Mouse (Mus musculus) adrenal gland, postnatal 14 days (tissue): ENCODE measurements around the gene Kcnj14. TPM values are rescaled to one million over a fixed set of nuclear protein-coding genes. Genes with fewer than 3 reads are reported as not detected.

Experiments used
- total RNA-seq: library from RNA; stranded (reverse); gene quantifications from 2 replicates; pipeline ENCODE4 v1.2.3, GENCODE M21; 2021

Gene Kcnj14
- total RNA-seq, 1 experiment from 2014 or later, result 0.48 TPM

Other genes with a start within 250 kb of the Kcnj14 start
- gene Fgf21, start 209.3 kb downstream of the Kcnj14 start, total RNA-seq, result 0.37 TPM in 1 of 2 replicates, not detected in the other
- gene Fut1, start 207.5 kb downstream of the Kcnj14 start, total RNA-seq, result 0.11 TPM in 1 of 2 replicates, not detected in the other
- gene Izumo1, start 203.0 kb downstream of the Kcnj14 start, total RNA-seq, result 0.56 and 0.82 TPM in 2 replicates
- 33.0 and 35.4 TPM in 2 replicates for gene Rasip1, start 197.3 kb downstream of the Kcnj14 start, total RNA-seq
- gene Mamstr, start 184.8 kb downstream of the Kcnj14 start, total RNA-seq, result 4.9 and 8.5 TPM in 2 replicates
- gene Fut2, start 158.4 kb downstream of the Kcnj14 start, total RNA-seq, result 0.11 TPM in 1 of 2 replicates, not detected in the other
- gene Ntn5, start 140.8 kb downstream of the Kcnj14 start, total RNA-seq, result 0.26 TPM in 1 of 2 replicates, not detected in the other
- gene Sec1, start 130.4 kb downstream of the Kcnj14 start, total RNA-seq, result 0.22 and 0.41 TPM in 2 replicates
- 10.5 and 16.9 TPM in 2 replicates for gene Car11, start 124.9 kb downstream of the Kcnj14 start, total RNA-seq
- 31.2 and 46.3 TPM in 2 replicates for gene Dbp, start 119.7 kb downstream of the Kcnj14 start, total RNA-seq
- gene Rpl18, start 109.3 kb downstream of the Kcnj14 start, total RNA-seq, result 927 and 1,052 TPM in 2 replicates
- gene Sphk2, start 106.8 kb downstream of the Kcnj14 start, total RNA-seq, result 32.3 and 34.4 TPM in 2 replicates
- gene Fam83e, start 103.6 kb downstream of the Kcnj14 start, total RNA-seq, result 0.45 and 0.74 TPM in 2 replicates
- gene Spaca4, start 99.0 kb downstream of the Kcnj14 start, total RNA-seq, result not detected in 2 replicates
- 7.5 and 9.9 TPM in 2 replicates for gene Lmtk3, start 41.0 kb downstream of the Kcnj14 start, total RNA-seq
- gene Sult2b1, start 40.1 kb downstream of the Kcnj14 start, total RNA-seq, result 0.52 and 1.0 TPM in 2 replicates
- gene Cyth2, start 10.2 kb downstream of the Kcnj14 start, total RNA-seq, result 97.5 and 114 TPM in 2 replicates
- 28.0 and 29.9 TPM in 2 replicates for gene Grwd1, start 6.2 kb upstream of the Kcnj14 start, total RNA-seq
- 123 and 135 TPM in 2 replicates for gene Kdelr1, start 48.0 kb upstream of the Kcnj14 start, total RNA-seq
- 0.93 and 1.2 TPM in 2 replicates for gene Grin2d, start 53.6 kb upstream of the Kcnj14 start, total RNA-seq
- gene Syngr4, start 71.9 kb upstream of the Kcnj14 start, total RNA-seq, result 0.59 TPM in 1 of 2 replicates, not detected in the other
- gene Tmem143, start 72.2 kb upstream of the Kcnj14 start, total RNA-seq, result 80.0 and 80.8 TPM in 2 replicates
- gene Emp3, start 96.6 kb upstream of the Kcnj14 start, total RNA-seq, result 212 TPM in 2 replicates
- 9.7 and 11.0 TPM in 2 replicates for gene Ccdc114, start 99.3 kb upstream of the Kcnj14 start, total RNA-seq
- 0.90 and 15.1 TPM in 2 replicates for gene Abcc6, start 205.5 kb upstream of the Kcnj14 start, total RNA-seq
- 53.0 and 60.3 TPM in 2 replicates for gene Nomo1, start 208.9 kb upstream of the Kcnj14 start, total RNA-seq